Mouse (Mus musculus) liver, postnatal 0 days (tissue): ENCODE measurements around the gene Btnl6.

ENCODE experiments used
- CTCF ChIP-seq: sonication (generic); IDR thresholded peaks from 2 replicates; pipeline ENCODE4 v1.5.1; 2016; ENCODE audit warnings: antibody characterized with exemption, low read depth
- EP300 ChIP-seq: IDR thresholded peaks from 2 replicates; pipeline ENCODE4 v1.6.1; 2016; ENCODE audit warnings: antibody characterized with exemption, low read depth, mild to moderate bottlenecking

DNA sequence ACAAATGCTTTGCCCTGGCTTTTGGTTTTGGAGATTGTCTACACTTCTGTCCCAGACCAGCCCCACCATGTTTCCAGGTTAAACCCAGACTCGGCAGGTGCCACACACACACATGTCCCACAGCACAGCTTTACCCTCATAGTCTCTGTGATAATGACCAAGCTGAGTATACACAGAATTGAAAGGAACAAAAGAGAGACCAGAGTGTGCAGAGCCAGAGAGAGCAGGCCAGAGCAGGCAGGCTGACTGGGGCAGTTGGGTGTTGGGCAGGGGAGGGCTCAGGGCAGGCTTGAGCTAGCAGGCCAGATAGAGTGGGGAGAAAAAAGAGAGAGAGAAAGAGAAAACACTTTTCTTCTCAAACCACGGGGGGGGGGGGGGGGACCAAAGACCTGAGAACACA is 20.6 kb downstream of the Btnl6 start:
- TF ChIP-seq CTCF (no peak), EP300 (no peak)
